Mouse (Mus musculus) spleen, embryonic (tissue): Measurements from ENCODE around the gene Lypd6.

ENCODE experiments used
- CTCF ChIA-PET: fragments of 350-600 bp; sonication (Branson Sonifier 250); formaldehyde crosslinking; loops from one replicate; lab custom pipeline; 2022; lab: Charles Lee

Gene Lypd6

GRCm38 (mm10) chr2:50066246-50066967, at the start of gene Lypd6:
TSS of gene Lypd6 (plus strand) at chr2:50066429.
- CTCF ChIA-PET: no interaction called here

- CTCF ChIA-PET: no interaction called here
These were observed 46.8 kb upstream of the Lypd6 start for GRCm38 (mm10) chr2:50019477-50019876.

GRCm38 (mm10) chr2:50025549-50025948, 40.7 kb upstream of the Lypd6 start:
- CTCF ChIA-PET: no interaction called here

GRCm38 (mm10) chr2:50028930-50029329, 37.3 kb upstream of the Lypd6 start:
- CTCF ChIA-PET: no interaction called here

- CTCF ChIA-PET: no interaction called here
These were observed 21.9 kb upstream of the Lypd6 start for GRCm38 (mm10) chr2:50044170-50044870.

GRCm38 (mm10) chr2:50044871-50045470, 21.3 kb upstream of the Lypd6 start:
- CTCF ChIA-PET: no interaction called here

GRCm38 (mm10) chr2:50045841-50046240, 20.4 kb upstream of the Lypd6 start:
- CTCF ChIA-PET: no interaction called here

- CTCF ChIA-PET: interaction anchor here (0.6 kb wide), 1 partner anchor 12 kb away, joined by 3 read pairs; no protein-coding TSS in a partner anchor
These were observed 17.8 kb upstream of the Lypd6 start for GRCm38 (mm10) chr2:50048442-50048841.

GRCm38 (mm10) chr2:50053893-50054292, 12.3 kb upstream of the Lypd6 start:
- CTCF ChIA-PET: no interaction called here

- CTCF ChIA-PET: no interaction called here
These were observed 355 bp upstream of the Lypd6 start for GRCm38 (mm10) chr2:50065902-50066245.

- CTCF ChIA-PET: no interaction called here
These were observed 713 bp downstream of the Lypd6 start for GRCm38 (mm10) chr2:50066968-50067315.

GRCm38 (mm10) chr2:50069571-50070295, 3.5 kb downstream of the Lypd6 start:
- CTCF ChIA-PET: no interaction called here

GRCm38 (mm10) chr2:50072158-50072557, 5.9 kb downstream of the Lypd6 start:
- CTCF ChIA-PET: no interaction called here

- CTCF ChIA-PET: no interaction called here
These were observed 18.5 kb downstream of the Lypd6 start for GRCm38 (mm10) chr2:50084746-50085145.

GRCm38 (mm10) chr2:50087761-50088160, 21.5 kb downstream of the Lypd6 start:
- CTCF ChIA-PET: no interaction called here

- CTCF ChIA-PET: no interaction called here
These were observed 30.1 kb downstream of the Lypd6 start for GRCm38 (mm10) chr2:50096336-50096735.

GRCm38 (mm10) chr2:50100364-50101151, 34.3 kb downstream of the Lypd6 start:
- CTCF ChIA-PET: no interaction called here

GRCm38 (mm10) chr2:50101152-50101450, 34.9 kb downstream of the Lypd6 start:
- CTCF ChIA-PET: no interaction called here

GRCm38 (mm10) chr2:50103850-50104503, 37.7 kb downstream of the Lypd6 start:
- CTCF ChIA-PET: no interaction called here

- CTCF ChIA-PET: interaction anchor here (0.5 kb wide), 1 partner anchor 1273 kb away, joined by 3 read pairs; no protein-coding TSS in a partner anchor
These were observed 39.4 kb downstream of the Lypd6 start for GRCm38 (mm10) chr2:50105590-50105989.

GRCm38 (mm10) chr2:50105992-50106391, 39.8 kb downstream of the Lypd6 start:
- CTCF ChIA-PET: no interaction called here
